Mouse (Mus musculus) forebrain, embryonic 16.5 days (tissue): ENCODE data around the gene Crb3. TPM values are rescaled to one million over a fixed set of nuclear protein-coding genes. Genes with fewer than 3 reads are reported as not detected.
"Not testable (repeated sequence)": the region's sequence is repeated elsewhere in the genome, so short reads cannot be mapped to it uniquely, and the experiment has no call there.

Source experiments
- ATAC-seq: fragments of 200-750 bp; cut with Nextera tagmentation; 2 replicates; pipeline ENCODE4 v1.8.0; 2017; ENCODE audit warnings: mild to moderate bottlenecking, moderate library complexity
- H3K27ac ChIP-seq: fragments of 300-500 bp; sonication (generic); 2 replicates; pipeline ENCODE4 v1.5.1; 2014; ENCODE audit warnings: low read length, control low read depth
- H3K27me3 ChIP-seq: fragments of 300-500 bp; sonication (generic); replicated peaks from 2 replicates; pipeline ENCODE4 v1.6.1; 2014; ENCODE audit warnings: low read length; ENCODE audit not compliant: control insufficient read depth, insufficient read depth
- H3K36me3 ChIP-seq: fragments of 300-500 bp; sonication (generic); 2 replicates; pipeline ENCODE4 v1.6.1; 2014; ENCODE audit not compliant: control insufficient read depth, insufficient read depth
- H3K4me1 ChIP-seq: fragments of 300-500 bp; sonication (generic); replicated peaks from 2 replicates; pipeline ENCODE4 v1.6.1; 2014; ENCODE audit warnings: low read length; ENCODE audit not compliant: control insufficient read depth, insufficient read depth
- H3K4me2 ChIP-seq: fragments of 300-500 bp; sonication (generic); 2 replicates; pipeline ENCODE4 v1.6.1; 2014; ENCODE audit warnings: mild to moderate bottlenecking, low read length, control low read depth
- H3K4me3 ChIP-seq: fragments of 300-500 bp; sonication (generic); replicated peaks from 2 replicates; pipeline ENCODE4 v1.5.1; 2014; ENCODE audit warnings: mild to moderate bottlenecking, low read length, control low read depth
- H3K9ac ChIP-seq: fragments of 300-500 bp; sonication (generic); replicated peaks from 2 replicates; pipeline ENCODE4 v1.6.1; 2014; ENCODE audit warnings: low read depth, low read length, control low read depth
- H3K9me3 ChIP-seq: fragments of 300-500 bp; sonication (generic); 2 replicates; pipeline ENCODE4 v1.6.1; 2016; ENCODE audit warnings: low read length; ENCODE audit not compliant: control insufficient read depth
- WGBS: fragments of 180-500 bp; shearing (Covaris S2); extraction: QIAGEN DNeasy Blood & Tissue Kit; methylation state at CpG from one replicate; pipeline ENCODE4 v1.1.7; 2014; 5-methylcytosine and 5-hydroxymethylcytosine counted together
- polyA plus RNA-seq: library from polyadenylated mRNA; unstranded; fragments of >200 nt; fragmentation: Nextera tagmentation; extraction: Ambion mirVana; gene quantifications from 2 replicates; pipeline ENCODE4 v1.2.1, GENCODE M21; 2015

Crb3 gene
- polyA plus RNA-seq, 1 experiment from 2014 or later, result 1.5 TPM

DNA sequence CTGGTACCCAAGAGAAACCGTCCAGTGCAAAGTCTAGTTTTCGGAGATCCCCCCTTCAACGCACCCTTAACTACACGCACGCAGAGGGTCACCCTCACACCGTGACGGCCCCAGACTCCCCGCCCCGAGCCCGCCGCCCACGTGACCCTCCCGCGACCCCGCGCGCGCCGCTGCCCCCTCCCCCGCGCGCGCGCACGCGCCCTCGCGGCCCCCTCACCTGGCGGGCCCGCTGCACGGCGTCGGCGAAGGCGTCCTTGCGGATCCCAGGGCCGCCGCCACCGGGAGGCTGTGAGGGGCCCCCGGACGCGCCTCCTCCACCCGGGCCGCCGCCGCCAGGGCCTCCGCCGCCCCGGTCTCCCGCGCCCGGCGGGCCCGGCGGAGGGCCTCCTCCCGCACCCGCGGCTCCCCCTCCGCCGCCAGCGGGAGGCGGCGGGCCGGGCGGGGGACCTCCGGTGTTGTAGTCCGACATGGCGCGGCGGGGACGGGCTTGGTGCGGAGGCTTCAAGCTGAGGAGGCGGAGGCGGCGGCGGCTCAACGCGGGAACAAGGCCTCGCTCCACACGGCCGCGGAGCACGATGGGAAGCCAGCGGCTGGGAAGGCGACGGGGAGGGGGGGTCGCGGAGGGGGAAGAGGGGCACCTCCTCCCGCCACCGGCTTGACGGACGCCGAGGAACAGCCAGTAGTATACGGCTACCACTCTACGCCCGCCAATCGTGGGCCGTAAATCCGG lies 27.8 kb upstream of the Crb3 start, which contains the start of gene Khsrp:
Gene Khsrp (minus strand): TSS at position 592 of the 730 bp plus-strand sequence.
- Histone ChIP-seq H3K27me3 (no peaks in the 10 kb centered on the region), H3K4me1 (peaks cover 16% of the 10 kb centered on the region), H3K36me3 (peaks cover 3% of the 10 kb centered on the region; the same call in 1 of the 2 replicates), H3K27ac (peak within 1 kb of the TSS; percentile 92), H3K4me2 (peak within 1 kb of the TSS; percentile 62), H3K4me3 (peak within 1 kb of the TSS; percentile 76), H3K9me3 (no peaks in the 10 kb centered on the region), H3K9ac (peak within 1 kb of the TSS; percentile 98)
- 1% methylated on average over 67 of the region's 99 CpGs for WGBS
- ATAC-seq, result no peak

DNA sequence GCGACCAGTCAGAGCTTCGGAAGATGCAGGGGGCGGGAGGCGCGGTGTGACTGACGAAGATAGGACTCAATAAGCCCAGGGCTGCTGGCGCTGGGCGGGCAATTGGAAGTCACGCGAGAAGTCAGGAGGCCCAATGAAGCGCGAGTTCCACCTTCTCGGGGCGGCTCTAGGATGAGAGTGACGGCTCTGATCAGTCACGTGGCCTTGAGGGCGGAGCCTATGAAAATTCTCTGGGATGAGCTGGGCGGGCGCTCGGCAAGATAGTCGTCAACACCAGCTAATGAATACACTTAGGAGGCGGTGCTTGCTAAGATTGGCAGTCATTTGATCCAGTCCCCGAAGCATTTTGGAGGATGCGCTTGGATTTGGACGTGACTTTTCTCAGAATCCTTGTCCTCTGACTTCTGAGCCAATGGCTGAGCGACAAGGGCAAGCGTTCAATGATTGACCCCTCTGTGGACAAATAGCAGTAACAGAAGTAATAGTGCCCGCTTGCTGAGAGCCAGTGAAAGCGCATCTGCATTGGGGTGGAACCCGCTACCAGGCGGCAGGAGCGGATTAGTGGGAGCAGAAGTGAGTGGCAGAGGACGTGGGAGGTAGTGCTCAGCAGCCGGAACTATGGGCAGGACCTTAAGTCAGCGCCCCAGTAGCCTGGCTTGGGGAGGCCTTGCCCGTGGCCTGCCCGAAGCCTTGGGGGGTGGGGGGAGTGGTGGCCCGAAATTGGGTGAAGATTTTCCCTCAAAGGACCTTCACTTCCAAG lies 27.1 kb upstream of the Crb3 start:
- Histone ChIP-seq H3K9me3 (no peaks in the 10 kb centered on the region), H3K4me2 (peak overlapping the region; percentile 61), H3K4me1 (peaks cover 16% of the 10 kb centered on the region), H3K4me3 (peak overlapping the region; percentile 76), H3K9ac (peak overlapping the region; percentile 43; the same call in 1 of the 2 replicates), H3K27me3 (no peaks in the 10 kb centered on the region), H3K36me3 (peaks cover 3% of the 10 kb centered on the region; the same call in 1 of the 2 replicates), H3K27ac (peak overlapping the region; percentile 82)
- peak; percentile 95 for ATAC-seq
- WGBS, result under 1% methylated on average over 36 of the region's 38 CpGs

- Histone ChIP-seq H3K4me2 (no peak overlapping the region), H3K36me3 (no peaks in the 10 kb centered on the region), H3K4me3 (no peak overlapping the region), H3K9ac (no peak overlapping the region), H3K27me3 (no peaks in the 10 kb centered on the region), H3K27ac (no peak overlapping the region), H3K4me1 (peaks cover 16% of the 10 kb centered on the region), H3K9me3 (no peaks in the 10 kb centered on the region)
- no peak for ATAC-seq
- WGBS, result 85% methylated on average over 4 of the region's 4 CpGs
These were observed 26.1 kb upstream of the Crb3 start for GRCm38 (mm10) chr17:57032854-57033253.

DNA sequence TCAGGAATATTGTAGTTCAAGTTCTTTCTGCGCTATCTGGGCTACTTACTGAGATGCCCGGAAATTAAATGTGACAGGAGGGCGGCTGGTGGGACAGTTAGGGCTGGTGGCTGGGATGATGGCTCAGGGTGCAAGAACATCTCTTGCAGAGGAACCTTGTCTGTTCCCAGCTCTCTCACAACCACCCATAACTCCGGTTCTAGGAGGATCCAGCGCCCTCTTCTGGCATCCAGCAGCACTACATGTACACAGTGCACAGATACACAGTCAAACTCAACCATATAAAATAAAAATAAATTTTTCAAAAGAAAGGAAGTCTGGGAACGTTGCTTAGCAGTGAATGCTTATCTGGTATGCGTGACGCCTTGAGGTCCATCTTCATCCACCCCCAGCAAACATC lies 19.9 kb upstream of the Crb3 start:
- H3K4me1 ChIP-seq, result no peaks in the 10 kb centered on the region
- no peak overlapping the region for H3K9ac ChIP-seq
- no peak for ATAC-seq
- 40% methylated on average over 8 of the region's 8 CpGs for WGBS
- no peak overlapping the region for H3K27ac ChIP-seq
- H3K36me3 ChIP-seq, result no peaks in the 10 kb centered on the region
- H3K27me3 ChIP-seq, result no peaks in the 10 kb centered on the region
- H3K4me3 ChIP-seq, result no peak overlapping the region
- H3K4me2 ChIP-seq, result no peak overlapping the region
- H3K9me3 ChIP-seq, result no peaks in the 10 kb centered on the region

- no peak within 1 kb of the TSS for H3K9ac ChIP-seq
- WGBS, result 76% methylated on average over 8 of the region's 8 CpGs
- peaks cover 7% of the 10 kb centered on the region; the same call in 1 of the 2 replicates for H3K36me3 ChIP-seq
- no peak within 1 kb of the TSS for H3K27ac ChIP-seq
- no peaks in the 10 kb centered on the region for H3K9me3 ChIP-seq
- no peak for ATAC-seq
- no peak within 1 kb of the TSS for H3K4me2 ChIP-seq
- no peaks in the 10 kb centered on the region for H3K27me3 ChIP-seq
- no peak within 1 kb of the TSS for H3K4me3 ChIP-seq
- no peaks in the 10 kb centered on the region for H3K4me1 ChIP-seq
These were observed 17.4 kb upstream of the Crb3 start, which contains the start of gene Slc25a41 for GRCm38 (mm10) chr17:57041554-57041953. TSS of gene Slc25a41 (minus strand) at chr17:57041654.

DNA sequence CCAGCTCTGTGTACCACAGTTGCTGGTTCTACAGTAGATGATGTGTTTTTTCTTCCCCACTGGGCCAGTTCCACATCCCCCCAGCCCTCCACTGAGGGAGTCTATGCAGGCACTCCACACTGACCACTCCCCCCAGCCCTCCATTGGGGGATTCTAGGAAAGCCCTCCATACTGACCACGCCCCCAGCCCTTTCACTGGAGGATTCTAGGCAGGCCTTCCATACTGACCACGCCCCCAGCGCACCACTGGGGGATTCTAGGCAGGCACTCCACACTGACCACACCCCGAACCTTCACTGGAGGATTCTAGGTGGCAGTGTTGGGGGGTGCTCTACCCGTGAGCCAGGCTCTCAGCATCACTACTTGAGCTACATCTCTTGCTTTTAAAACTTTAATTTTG lies 11.5 kb upstream of the Crb3 start:
- H3K4me2 ChIP-seq, result no peak overlapping the region
- peaks cover 19% of the 10 kb centered on the region for H3K36me3 ChIP-seq
- WGBS, result 51% methylated on average over 5 of the region's 5 CpGs
- no peak overlapping the region for H3K4me3 ChIP-seq
- ATAC-seq, result no peak
- no peaks in the 10 kb centered on the region for H3K9me3 ChIP-seq
- H3K27me3 ChIP-seq, result no peaks in the 10 kb centered on the region
- no peaks in the 10 kb centered on the region for H3K4me1 ChIP-seq
- H3K9ac ChIP-seq, result no peak overlapping the region
- no peak overlapping the region for H3K27ac ChIP-seq

DNA sequence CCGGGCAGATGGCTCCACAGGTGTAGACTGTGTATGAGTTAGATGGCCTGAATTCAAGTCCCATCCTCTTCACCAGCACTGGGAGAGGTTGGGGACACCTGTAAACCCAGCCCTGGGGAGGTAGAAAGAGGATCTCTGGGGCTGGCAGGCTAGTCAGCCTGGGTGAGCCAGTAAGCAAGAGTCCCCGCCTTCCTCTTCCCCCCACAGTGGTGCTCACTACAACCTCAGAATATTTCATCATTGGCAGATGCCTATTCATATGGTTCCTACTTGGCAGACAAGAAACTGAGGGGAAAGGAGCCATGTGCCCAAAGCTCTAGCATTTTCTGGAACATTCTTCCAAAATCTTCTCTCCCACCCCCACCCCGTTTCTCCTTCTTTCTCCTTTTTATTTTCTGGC lies 10.1 kb upstream of the Crb3 start:
- no peak for ATAC-seq
- Histone ChIP-seq H3K4me3 (no peak overlapping the region), H3K27ac (no peak overlapping the region), H3K4me2 (no peak overlapping the region), H3K4me1 (no peaks in the 10 kb centered on the region), H3K9me3 (no peaks in the 10 kb centered on the region), H3K36me3 (peaks cover 24% of the 10 kb centered on the region), H3K27me3 (no peaks in the 10 kb centered on the region), H3K9ac (no peak overlapping the region)
- 85% methylated on average over 3 of the region's 3 CpGs for WGBS

DNA sequence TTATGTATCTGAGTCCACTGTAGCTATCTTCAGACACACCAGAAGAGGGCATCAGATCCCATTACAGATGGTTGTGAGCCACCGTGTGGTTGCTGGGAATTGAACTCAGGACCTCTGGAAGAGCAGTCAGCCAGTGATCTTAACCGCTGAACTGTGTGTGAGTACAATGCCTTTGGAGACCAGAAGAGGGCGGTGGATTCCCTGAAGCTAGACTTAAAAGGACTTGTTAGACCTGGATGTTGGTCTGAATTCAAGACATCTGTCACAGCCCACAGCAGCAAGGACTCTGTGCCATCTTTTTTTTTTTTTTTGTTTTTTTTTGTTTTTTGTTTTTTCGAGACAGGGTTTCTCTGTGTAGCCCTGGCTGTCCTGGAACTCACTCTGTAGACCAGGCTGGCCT lies 7.2 kb upstream of the Crb3 start:
- not testable (repeated sequence) for H3K4me1 ChIP-seq, H3K27ac ChIP-seq, H3K4me3 ChIP-seq, H3K9ac ChIP-seq, H3K27me3 ChIP-seq, H3K9me3 ChIP-seq, ATAC-seq, H3K4me2 ChIP-seq
- WGBS, result 91% methylated on average over 3 of the region's 4 CpGs
- peaks cover 20% of the 10 kb centered on the region for H3K36me3 ChIP-seq

DNA sequence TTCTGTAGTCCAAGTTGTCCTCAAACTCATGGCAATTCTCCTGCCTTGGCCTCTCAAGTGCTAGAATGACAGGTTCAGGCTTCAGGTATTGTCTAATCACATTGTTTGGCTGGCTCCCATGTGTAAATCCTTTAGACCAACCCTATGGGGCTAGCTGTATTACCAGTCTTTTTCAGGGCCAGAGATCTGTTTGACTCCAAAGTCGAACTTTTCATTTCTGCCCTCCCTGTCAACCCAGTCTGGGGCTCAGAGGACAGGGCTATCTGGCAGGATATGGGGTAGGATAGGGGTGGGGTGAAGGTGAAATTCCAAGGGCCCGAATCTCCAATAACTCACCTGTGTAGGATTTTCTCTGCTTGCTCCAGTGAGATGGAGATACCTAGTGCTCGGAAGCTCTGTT lies 2.7 kb upstream of the Crb3 start:
- WGBS, result 88% methylated on average over 3 of the region's 3 CpGs
- peaks cover 14% of the 10 kb centered on the region for H3K36me3 ChIP-seq
- no peak for ATAC-seq
- H3K9ac ChIP-seq, result no peak overlapping the region
- H3K4me2 ChIP-seq, result no peak overlapping the region
- no peaks in the 10 kb centered on the region for H3K9me3 ChIP-seq
- H3K4me1 ChIP-seq, result peaks cover 17% of the 10 kb centered on the region
- peaks cover 3% of the 10 kb centered on the region; the same call in 1 of the 2 replicates for H3K27me3 ChIP-seq
- H3K4me3 ChIP-seq, result no peak overlapping the region
- H3K27ac ChIP-seq, result no peak overlapping the region
